Mouse (Mus musculus): ENCODE data around the gene Klk1b3. TPM values are rescaled to one million over a fixed set of nuclear protein-coding genes. Genes with fewer than 3 reads are reported as not detected.

Klk1b3 gene
- total RNA-seq, 1 experiment from 2014 or later: not detected

Other genes starting within 250 kb of the Klk1b3 start
- not detected in 2 replicates for gene Klk1b8, start 247.5 kb upstream of the Klk1b3 start, total RNA-seq (2021)
- gene Klk1b1, start 231.4 kb upstream of the Klk1b3 start, total RNA-seq (2021): not detected in 2 replicates
- not detected in 2 replicates for gene Klk1b9, start 222.1 kb upstream of the Klk1b3 start, total RNA-seq (2021)
- not detected in 2 replicates for gene Klk1b11, start 202.3 kb upstream of the Klk1b3 start, total RNA-seq (2021)
- not detected in 2 replicates for gene Klk1b26, start 186.0 kb upstream of the Klk1b3 start, total RNA-seq (2021)
- gene Klk1b27, start 145.9 kb upstream of the Klk1b3 start, total RNA-seq (2021): not detected in 2 replicates
- gene Klk1b21, start 95.9 kb upstream of the Klk1b3 start, total RNA-seq (2021): not detected in 2 replicates
- not detected in 2 replicates for gene Klk1b22, start 85.5 kb upstream of the Klk1b3 start, total RNA-seq (2021)
- not detected in 2 replicates for gene Klk1b16, start 61.4 kb upstream of the Klk1b3 start, total RNA-seq (2021)
- not detected in 2 replicates for gene Klk1b24, start 10.0 kb upstream of the Klk1b3 start, total RNA-seq (2021)
- not detected in 2 replicates for gene Klk1b4, start 9.2 kb downstream of the Klk1b3 start, total RNA-seq (2021)
- gene Klk1b5, start 17.8 kb downstream of the Klk1b3 start, total RNA-seq (2021): not detected in 2 replicates
- gene Klk1, start 27.2 kb downstream of the Klk1b3 start, total RNA-seq (2021): 0.37 and 1.6 TPM in 2 replicates
- gene Gm36864, start 38.0 kb downstream of the Klk1b3 start, total RNA-seq (2021): not detected in 2 replicates
- 0.70 and 0.90 TPM in 2 replicates for gene 1700028J19Rik, start 48.5 kb downstream of the Klk1b3 start, total RNA-seq (2021)
- 95.5 and 102 TPM in 2 replicates for gene 2410002F23Rik, start 48.5 kb downstream of the Klk1b3 start, total RNA-seq (2021)
- gene Acp4, start 59.2 kb downstream of the Klk1b3 start, total RNA-seq (2021): not detected in 2 replicates
- gene Gm15517, start 63.3 kb downstream of the Klk1b3 start, total RNA-seq (2021): not detected in 2 replicates
- 3.4 and 3.6 TPM in 2 replicates for gene Clec11a, start 108.7 kb downstream of the Klk1b3 start, total RNA-seq (2021)
- gene Shank1, start 112.1 kb downstream of the Klk1b3 start, total RNA-seq (2021): 7.6 and 8.0 TPM in 2 replicates
- gene Syt3, start 185.9 kb downstream of the Klk1b3 start, total RNA-seq (2021): 2.6 and 3.9 TPM in 2 replicates
- 0.59 and 0.71 TPM in 2 replicates for gene 1700008O03Rik, start 187.6 kb downstream of the Klk1b3 start, total RNA-seq (2021)
- 6.1 and 7.7 TPM in 2 replicates for gene Lrrc4b, start 230.8 kb downstream of the Klk1b3 start, total RNA-seq (2021)